Mouse (Mus musculus) embryo, embryonic 11.5 days (tissue): Measurements from ENCODE around the gene Kirrel3.
A peak's percentile ranks its signal among the peaks of the same experiment; 100 is the strongest.

Source experiments
- DNase-seq: peaks from one replicate; pipeline ENCODE4 v3.0.0-alpha.2; 2012; ENCODE audit warnings: low read depth, low spot score

Gene Kirrel3

DNA sequence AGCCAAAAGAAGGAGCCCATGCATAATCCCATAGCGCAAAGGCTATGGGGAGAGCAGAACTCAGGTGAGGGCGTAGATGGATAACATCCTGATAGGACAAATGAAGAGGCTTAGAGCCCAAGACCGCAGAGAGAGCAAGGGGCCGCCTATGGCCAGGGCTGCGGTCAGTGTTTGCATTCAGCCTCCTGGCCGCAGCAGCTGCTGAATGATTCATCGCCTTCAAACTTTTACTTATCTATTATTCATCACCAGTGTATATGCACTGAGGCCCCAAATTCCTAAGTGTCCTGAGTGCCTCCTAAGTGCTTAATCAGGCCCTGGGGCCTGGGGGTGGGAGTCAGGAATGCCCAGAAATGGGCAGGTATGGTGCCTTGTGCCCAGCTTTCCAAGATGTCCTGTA lies 457.3 kb downstream of the Kirrel3 start:
- DNase-seq, result no peak

DNA sequence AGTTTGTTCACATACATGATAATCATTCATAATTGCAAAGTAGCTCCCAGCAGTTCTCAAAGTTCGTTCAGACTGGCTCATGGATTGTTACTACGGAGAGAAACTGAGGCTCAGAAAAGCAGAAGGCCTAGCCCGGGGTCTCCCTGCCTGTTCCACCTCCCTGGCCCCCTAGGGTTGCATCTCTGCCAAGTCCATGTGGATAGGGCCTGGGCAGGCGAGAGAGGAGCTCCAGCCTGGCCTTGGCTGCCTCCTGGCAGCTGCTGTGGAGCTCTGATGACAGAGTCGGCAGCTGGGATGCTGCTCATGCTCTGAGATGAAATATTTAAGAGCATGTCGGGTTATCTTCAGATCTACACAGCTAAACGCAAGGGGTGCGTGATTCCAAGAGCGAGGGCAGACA lies 459.6 kb downstream of the Kirrel3 start:
- DNase-seq, result no peak

DNA sequence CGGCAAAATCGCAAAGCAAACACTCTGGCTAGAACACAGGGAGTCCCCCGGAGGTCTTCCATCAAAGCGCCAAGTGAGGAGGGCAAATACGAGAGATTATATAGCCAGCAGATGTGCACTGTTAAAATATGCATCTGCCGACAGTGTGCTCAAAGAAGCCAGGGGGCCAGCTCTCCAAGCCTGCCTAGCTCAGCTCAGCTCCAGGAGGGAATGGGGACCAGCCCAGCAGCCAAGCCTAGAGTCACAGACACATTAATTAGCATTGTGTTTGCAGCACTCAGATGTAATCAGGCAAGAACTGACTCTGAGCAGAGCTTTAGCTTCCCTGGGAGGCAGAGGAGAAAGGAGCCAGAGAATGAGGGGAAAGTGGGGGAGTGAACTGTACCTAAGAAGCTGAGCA lies 461.6 kb downstream of the Kirrel3 start:
- no peak for DNase-seq

DNA sequence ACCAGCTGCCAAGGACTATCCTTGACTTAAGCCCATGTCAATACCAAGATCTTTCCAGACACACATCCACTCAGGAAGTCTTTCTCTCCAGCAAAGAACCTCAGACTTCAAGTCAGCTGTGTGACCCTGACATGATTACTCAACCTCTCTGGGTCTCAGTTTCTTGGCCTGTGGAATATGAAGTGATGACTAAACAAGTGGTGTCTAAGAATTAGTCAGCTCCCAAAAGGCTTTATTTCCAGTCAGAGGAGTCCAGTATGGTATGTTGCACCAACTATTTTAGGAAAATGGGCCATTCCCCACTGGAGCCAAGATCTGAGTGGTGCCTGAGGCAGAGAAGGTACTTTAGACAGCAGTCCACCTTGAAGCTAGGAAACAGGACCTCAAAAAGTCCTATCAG lies 462.0 kb downstream of the Kirrel3 start:
- no peak for DNase-seq

DNA sequence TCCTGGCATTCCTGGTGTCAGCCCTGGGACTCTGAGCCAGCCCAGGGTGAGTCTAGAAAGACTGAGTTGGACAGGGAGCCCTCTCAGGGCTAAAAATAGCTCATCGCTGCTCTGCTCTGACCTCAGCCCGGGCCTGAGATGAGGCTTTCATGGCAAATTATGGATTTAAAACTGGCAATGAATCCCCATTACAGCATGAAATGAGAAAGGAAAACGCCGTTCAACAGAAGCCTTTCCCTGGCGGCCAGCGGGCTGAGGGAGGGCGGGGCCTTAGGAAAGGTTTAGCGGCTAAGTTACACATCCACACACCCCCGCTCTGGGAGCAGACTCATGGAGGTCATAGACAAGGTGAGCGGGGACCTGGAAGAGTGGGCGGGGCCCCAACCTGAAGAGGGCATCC lies 467.7 kb downstream of the Kirrel3 start:
- DNase-seq, result no peak

DNA sequence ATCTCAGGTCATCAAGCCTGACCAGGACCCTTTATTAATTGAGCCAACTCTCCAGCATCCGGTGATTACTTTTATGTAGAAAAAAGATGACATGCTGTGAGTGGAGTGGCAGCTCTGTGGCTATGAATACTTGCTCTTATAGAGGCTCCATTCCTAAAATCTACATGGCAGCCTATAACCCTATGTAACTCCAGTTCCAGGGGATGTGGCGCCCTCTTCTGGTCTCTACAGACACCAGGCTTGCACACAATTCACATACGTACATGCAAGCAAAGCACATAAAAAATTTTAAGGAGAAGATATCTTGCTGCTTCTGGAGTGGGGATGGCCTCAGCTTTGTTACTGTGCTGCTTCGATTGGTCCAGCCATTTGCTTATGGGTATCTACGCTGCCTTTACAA lies 468.5 kb downstream of the Kirrel3 start:
- peak; percentile 26 for DNase-seq

DNA sequence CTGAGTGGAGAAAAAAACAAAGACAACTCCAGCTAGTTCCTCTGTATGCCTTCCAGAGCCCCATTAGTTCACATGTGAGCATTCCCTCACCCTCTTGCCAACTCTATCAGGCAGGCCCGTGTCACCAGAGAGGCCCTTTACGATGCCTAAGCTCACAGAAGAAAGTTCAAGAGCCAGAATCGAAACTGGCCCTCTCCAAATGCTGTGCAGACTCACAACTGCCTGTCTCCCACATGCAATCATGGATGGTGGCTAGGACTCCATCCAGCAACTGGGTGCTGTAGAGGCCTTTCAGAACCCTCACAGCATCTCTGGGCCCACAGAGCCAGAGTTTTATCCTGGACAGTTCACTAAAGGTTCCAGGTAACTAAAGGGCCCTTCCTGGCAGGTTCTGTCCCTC lies 470.8 kb downstream of the Kirrel3 start:
- no peak for DNase-seq

DNA sequence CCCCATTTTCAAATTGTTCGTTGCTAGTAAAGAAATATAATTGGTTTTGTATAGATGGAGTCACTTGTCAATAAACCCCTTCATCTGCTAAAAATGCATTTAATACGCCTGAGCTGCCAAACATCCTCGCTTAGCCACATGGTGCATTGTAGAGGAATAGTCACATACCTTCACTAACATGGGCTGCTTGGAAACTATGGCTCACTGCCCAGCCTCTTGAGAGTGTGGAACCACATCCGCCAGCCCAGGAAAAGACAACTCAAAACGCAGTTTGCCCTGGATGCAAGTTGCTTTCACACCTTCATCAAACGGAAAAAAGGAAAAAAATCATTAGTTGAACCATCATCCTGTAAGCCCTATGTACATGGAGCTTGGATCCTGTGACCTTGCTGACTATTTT lies 472.0 kb downstream of the Kirrel3 start:
- no peak for DNase-seq

DNA sequence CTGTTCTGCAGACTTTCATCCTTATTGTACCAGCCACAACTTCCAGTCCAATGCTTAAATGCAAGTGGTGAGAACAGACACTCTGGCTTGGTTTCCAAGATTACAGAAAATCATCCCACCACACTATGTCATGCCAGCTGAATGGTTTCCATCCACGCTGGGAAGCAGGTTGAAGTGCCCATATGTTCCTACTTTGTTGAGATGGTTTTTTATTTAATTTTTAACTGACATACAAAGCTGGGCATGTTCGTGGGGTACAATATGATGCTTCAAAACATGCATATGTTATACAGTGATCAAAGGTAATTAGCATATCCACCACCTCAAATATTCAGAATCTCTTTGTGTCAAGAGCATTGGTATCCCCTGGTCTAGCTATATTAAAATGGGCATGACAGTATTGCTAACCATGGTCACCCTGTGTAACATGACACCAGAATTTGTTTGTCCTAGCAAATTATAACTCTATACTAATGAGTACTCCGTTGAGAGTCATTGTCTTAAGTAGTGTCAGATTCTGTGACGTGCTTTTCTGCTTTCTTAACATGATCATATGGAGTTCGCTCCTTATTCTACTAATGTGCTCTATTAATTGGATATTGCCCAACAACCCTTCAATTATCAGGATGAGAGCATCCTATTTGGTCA lies 472.6 kb downstream of the Kirrel3 start:
- DNase-seq, result no peak

DNA sequence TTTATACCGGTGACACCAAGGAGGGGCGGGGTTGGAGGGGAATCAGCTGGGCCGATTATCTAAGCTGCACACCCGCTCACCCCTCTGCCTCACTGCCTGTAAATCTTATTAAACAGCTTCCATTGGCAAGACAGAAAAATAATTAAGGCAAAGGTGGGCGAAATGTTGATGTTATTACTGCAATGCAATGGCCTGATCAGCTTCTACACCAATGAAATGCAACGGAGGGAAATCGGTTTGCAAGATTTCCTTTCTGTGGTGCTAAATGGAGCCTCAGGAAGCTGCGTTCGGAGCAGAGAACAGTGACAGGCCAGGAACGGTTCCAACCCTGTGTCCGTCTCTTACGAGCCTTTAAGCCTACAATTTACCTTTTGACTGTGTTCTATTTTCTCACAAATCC lies 475.0 kb downstream of the Kirrel3 start:
- DNase-seq, result no peak

DNA sequence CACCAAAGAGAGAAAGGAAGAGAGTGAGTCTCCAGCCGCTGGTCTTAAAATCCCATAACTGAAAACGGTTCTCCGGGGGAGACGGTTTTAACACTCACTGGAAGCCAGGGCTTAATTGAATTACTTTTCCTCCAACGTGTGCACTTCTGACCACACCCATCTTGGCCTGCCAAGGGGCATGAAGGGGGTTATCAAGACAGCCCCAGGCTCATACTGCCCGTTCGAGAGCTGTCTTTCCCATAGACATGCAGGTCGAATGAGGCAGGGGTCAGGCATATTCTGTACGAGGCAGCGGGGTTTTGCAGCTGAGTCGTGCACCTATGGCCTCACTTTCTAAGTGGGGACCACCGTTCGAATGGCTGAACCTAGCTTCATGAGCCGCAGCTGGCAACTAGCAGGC lies 475.5 kb downstream of the Kirrel3 start:
- no peak for DNase-seq

DNA sequence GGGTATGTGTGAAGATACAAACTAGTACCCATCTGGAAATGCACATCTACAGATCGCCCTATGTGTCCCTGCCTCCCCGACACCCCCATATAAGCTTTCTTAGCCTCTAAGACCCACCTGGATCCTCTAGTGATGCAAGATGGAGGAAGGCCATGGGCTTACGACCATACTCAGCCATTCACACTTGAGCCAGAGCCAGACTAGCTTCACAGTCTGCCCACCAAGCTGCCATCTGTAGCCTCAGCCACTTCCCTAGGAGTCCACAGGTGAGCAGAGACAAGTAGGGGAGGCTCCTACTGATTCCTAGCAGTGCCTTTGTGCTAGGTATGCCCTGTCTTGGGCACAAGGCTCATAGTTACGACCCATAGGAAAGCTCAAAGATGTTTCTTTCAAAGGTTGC lies 476.6 kb downstream of the Kirrel3 start:
- DNase-seq, result no peak

DNA sequence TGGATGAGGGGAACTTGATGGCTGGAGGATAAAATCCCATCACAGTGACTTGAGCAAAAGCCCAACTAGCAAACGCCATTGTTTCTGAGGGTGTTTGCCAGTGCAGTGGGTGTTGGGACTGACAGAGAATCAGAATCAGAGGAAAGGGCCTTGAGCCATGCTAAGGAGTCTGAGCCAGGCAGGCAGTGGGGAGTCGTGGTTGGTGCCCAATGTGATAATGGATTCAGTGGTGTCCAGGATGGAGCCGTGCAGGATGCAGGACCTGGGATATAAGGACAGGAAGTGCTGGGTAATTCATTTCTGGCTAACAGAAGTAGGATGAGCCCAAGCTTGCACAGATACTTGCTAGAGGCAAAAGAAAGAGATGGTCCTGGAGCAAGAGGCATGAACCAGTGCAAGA lies 477.9 kb downstream of the Kirrel3 start:
- DNase-seq, result no peak

DNA sequence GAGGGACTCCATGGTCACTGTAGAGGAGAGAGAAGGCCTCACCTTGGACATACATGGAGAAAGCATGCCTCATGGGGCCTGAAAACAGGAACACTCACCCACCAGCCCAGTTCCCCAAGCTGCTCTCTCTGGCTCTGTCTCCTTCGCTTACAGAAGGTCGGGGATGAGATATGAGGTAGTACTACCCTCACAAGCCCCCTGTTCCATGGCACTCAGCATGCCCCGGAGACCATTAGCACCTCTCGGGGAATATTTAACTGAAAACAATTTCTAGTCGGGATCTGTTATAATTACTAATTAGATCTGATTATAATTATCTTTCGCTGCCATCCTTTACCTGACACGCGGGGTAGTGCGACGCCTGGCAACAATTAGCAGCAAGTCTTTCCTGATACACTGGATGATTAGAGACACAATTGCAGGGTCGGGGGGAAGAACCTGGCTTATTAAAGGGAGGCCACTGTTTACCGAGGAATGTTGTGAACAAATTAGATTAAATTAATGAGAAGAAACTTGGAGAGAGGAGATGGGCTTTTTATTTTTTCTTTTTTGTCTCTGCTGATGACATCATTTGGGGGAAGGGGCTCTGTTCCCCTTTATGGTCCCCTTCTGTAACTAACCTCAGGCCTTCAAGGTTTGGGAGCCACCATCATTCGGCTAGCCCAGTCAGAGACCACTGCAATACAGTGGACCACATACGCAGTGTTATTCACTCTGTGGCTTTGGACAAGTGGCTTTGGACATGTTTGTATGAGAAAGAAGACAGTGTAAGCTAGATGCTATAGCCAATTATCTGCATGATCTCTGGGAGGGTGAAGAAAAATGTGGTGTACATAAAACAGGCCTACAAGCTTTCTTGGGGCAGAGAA lies 478.7 kb downstream of the Kirrel3 start:
- no peak for DNase-seq

DNA sequence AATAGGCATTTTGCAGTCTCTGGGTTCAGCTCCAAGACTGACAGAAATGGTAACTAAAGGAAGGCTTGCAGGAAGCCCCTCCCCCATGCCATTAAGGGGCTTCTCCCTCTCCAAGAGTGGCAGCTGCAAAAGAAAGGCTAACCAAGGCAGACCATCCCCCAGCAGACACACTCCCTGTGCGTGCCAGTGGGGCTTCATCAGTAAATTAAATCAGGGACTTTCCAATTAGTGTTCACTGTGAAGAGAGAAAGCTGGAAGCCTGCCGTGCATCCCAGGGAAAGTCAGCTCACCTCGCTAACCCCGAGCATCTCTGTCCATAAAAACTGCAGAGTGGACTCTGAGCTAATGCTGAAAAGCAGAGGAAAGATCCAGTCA lies 479.3 kb downstream of the Kirrel3 start:
- DNase-seq, result no peak

DNA sequence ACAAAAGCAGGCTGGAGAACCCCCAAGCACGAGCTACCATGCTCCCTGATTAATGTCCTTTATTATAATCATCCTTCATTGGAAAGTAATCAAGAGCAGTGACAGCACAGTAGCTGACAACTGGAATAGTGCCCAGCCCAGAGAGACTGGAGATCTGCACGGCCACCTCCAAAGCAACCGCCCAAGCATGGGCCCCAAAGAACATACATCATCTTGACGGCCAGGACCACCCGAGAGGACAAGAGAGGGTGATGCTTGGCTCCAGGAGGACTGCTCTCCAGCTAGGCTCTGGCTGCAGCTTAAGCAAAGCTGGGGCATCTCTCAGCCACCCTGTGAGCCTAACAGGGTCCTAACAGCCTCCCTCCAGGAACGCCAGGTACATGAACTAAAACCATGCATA lies 482.1 kb downstream of the Kirrel3 start:
- DNase-seq, result no peak

DNA sequence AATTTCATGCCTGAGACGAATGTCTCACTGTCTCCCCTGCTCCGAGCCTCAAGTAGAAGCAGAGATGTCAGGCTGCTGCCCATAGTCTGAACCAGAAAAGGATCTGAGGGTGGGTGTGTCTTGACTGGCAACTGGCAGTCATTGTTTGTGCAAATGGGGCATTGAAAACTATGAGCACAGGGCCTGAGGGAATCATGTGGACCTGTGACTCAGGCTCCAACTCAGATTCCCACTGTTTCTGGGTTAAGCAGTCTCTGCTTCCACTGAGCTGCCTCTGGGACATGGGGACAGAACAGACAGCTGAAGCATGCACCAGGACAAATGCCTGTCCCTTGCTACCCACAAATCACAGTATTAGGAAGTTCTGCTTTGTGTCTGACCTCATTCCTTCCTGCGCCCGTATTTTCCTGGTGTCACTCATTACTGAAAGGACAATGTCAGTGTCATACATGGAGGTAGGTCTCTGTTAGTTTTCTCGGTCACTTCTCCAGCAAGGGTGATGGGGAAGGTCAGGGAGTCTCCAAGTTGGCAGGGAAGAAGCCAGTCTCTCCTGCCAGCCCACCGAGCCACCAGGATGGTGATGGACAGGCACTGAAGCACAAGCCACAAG lies 484.3 kb downstream of the Kirrel3 start:
- DNase-seq, result no peak

DNA sequence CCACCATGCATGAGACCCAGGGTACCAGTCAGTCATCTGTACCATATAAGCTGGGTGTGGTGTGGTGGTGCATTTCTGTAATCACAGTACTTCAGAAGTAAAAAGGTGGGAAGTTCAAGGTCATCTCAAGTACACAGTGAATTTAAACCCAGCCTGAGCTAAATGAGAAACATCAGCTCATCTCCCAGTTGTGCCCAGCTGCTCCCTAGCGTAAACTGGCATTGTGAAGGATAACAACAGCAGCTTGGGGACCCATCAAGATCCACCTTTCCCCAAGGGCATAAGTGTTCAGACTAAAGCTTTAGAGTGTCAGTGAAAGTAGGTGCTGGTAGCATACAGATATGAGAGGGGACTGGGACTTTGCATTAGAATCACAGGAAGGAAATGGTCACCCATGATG lies 488.6 kb downstream of the Kirrel3 start:
- DNase-seq, result no peak

DNA sequence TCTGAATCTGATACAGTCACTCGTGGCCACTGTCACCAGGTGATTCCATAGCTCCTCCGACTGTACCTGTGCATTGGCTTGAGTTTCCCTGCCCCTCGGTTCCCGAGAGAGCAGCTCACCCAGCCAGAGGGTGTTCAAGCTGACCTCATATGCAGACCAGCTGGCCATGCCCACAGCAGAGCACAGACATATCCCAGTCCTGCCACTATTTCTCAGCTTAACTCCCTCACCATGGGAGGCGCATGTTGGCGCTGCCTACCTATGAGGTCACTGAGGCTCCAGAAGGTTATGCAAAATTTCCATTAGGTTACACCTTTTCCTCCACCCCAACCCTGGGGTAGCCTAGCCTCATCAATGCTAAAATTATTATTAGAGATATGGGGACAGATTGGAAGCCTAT lies 489.6 kb downstream of the Kirrel3 start:
- no peak for DNase-seq

DNA sequence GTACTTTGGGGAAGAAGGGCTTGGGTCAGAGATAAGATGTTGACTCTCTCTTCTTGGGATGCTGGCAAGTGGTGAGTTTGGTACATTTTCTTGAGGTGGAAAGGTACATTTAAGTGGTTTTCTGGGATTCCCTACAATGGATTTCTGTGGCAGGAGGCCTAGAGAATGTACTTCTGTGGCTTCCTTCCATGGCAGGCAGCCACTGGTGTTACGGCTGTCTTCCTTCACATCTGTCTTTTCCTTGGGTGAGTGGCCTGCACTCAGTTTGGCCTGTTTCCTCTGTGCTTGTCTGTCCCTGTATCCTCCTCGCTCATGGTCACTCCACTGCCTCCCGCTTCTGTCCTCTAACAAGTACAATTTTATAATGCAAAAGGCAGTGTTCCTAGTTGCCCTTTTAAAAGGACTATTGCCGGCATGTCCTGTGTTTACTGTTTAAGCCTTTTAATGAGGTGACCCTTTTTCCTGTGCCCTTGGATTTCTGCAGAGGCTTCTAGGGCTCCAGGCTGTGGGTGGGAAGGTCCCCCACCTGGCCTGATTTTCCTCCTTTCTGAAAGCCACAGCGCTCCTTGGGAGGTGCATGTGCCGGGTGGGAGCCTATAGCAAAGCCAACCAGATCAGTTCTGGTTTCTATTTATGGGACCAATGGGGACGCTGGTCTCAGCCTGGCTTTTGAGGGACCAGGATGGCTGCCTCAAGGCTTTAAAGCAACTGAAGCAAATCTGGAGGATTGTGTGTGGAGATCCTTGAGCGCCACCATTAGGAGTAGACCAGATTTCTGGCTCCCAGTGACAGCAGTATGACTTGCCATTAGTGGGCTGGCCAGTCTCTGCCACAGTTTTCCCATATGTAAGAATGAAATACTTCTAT lies 491.1 kb downstream of the Kirrel3 start:
- DNase-seq, result no peak

DNA sequence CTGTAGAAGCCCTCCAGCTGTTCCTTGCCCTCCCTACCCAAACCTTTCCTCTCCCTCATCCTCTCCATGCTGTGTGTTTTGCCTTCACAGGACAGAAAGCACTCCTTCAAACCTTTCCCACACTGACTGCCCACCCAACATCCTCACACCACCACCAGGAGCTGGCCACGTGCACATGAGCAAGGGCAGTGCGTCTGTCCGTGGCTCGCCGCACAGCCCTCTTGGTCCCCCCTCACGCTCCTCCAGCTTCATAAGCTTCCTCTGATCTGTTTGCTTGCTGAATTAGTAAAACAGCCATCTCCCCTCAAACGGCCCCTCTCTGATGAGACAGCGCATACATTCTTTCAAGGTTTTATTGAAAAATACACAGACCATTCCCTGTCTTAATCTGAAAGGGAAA lies 492.0 kb downstream of the Kirrel3 start:
- no peak for DNase-seq

DNA sequence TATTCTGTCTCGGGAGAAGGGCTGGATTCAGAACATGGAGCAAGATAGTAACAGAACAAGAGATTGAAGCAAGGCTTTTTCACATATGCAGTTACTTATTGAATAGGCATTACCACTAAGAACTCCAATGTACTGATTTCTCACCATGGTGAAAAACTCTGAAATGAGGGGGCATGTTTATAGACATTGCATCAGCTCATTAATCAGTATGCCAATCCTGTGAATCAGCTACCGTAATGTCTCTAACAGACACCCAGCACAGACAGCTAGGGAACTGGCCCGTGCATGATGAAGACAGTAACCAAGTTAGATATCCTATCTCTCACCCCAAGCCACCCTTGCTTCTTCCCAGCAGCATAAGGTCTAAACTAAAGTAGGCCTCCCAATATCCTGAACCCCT lies 492.5 kb downstream of the Kirrel3 start:
- DNase-seq, result no peak
